Mouse (Mus musculus): ENCODE measurements around the gene Pax7. TPM values are rescaled to one million over a fixed set of nuclear protein-coding genes. Genes with fewer than 3 reads are reported as not detected.

Gene Pax7
- not detected for polyA plus RNA-seq (2017; shearing (Covaris generic))

GRCm38 (mm10) chr4:139833036-139833634 is at the start of gene Pax7:
Pax7 (minus strand) TSS chr4:139833528.

Other genes with a start within 250 kb of the Pax7 start
- gene Gm21969, start 230.3 kb downstream of the Pax7 start, polyA plus RNA-seq (2017; shearing (Covaris generic)), result not detected
- gene Aldh4a1, start 210.7 kb downstream of the Pax7 start, polyA plus RNA-seq (2017; shearing (Covaris generic)), result 27.5 TPM
- gene Tas1r2, start 180.0 kb downstream of the Pax7 start, polyA plus RNA-seq (2017; shearing (Covaris generic)), result not detected
- not detected for gene Klhdc7a, start 134.5 kb upstream of the Pax7 start, polyA plus RNA-seq (2017; shearing (Covaris generic))

Data from inflammation-experienced regulatory T-cells, adult 16 weeks (primary cell).